Mouse (Mus musculus): ENCODE results near the gene Rbm6. TPM values are rescaled to one million over a fixed set of nuclear protein-coding genes. Genes with fewer than 3 reads are reported as not detected.

Rbm6 gene
- polyA plus RNA-seq, 1 experiment from 2014 or later = 102 TPM

DNA sequence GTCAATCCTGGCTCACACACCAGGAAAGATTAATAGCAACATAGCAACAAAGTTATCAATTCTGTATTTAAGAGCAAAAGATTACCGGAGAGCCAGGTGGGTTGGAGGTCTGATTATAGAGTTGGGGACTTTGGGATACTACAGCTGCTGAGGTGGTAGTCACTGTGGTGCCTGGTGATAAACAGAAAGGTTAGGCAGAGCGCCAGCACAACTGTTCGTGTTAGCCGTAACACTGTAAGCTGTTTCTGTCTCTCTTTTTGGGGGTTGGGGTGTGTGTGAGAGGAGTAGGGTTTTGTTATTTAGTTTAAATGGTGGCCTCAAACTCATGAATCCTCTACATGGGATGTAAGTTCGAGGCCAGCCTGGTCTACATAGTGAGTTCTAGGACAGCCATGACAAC lies 122.7 kb downstream of the Rbm6 start:
- Histone ChIP-seq H3K27me3 (ENCODE audit: control insufficient read depth, insufficient read depth, low read length) (no peaks in the 10 kb centered on the region), H3K4me2 (ENCODE audit: low read depth) (no peak overlapping the region), H3K4me1 (ENCODE audit: control insufficient read depth, insufficient read depth, low read length) (no peaks in the 10 kb centered on the region), H3K27ac (ENCODE audit: low read depth, low read length) (no peak overlapping the region), H3K9me3 (ENCODE audit: control insufficient read depth, low read length) (no peaks in the 10 kb centered on the region), H3K4me3 (ENCODE audit: low read depth, low read length) (no peak overlapping the region), H3K9ac (ENCODE audit: low read length) (no peak overlapping the region), H3K36me3 (ENCODE audit: control insufficient read depth, insufficient read depth, low read length) (peaks cover 63% of the 10 kb centered on the region)
- ATAC-seq (ENCODE audit: insufficient read depth, low FRiP score, low TSS enrichment) (no peak), DNase-seq (ENCODE audit: low spot score) (no peak)
- 99% methylated on average over 5 of the region's 5 CpGs for WGBS

DNA sequence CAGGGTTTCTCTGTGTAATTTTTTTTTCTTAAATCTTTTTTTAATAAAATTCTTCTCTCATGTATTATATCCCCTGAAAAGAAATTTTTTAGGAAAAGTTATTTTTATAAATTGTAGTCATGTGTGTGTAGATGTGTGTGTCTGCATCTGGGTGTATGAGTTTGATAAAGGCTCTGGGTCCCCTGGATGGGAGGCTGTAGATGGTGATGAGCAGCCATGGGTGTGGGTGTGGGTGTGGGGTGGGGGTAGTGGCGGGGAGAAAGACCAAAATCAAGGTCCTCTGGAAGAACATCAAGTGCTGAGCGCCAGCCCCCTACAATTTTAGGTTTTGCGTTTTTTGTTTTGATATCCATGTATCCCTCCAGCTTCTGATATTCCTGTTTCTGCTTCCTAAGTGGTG lies 125.0 kb downstream of the Rbm6 start:
- Histone ChIP-seq H3K9me3 (ENCODE audit: control insufficient read depth, low read length) (no peaks in the 10 kb centered on the region), H3K4me2 (ENCODE audit: low read depth) (no peak overlapping the region), H3K9ac (ENCODE audit: low read length) (no peak overlapping the region), H3K27ac (ENCODE audit: low read depth, low read length) (no peak overlapping the region), H3K27me3 (ENCODE audit: control insufficient read depth, insufficient read depth, low read length) (no peaks in the 10 kb centered on the region), H3K4me3 (ENCODE audit: low read depth, low read length) (no peak overlapping the region), H3K36me3 (ENCODE audit: control insufficient read depth, insufficient read depth, low read length) (peaks cover 71% of the 10 kb centered on the region), H3K4me1 (ENCODE audit: control insufficient read depth, insufficient read depth, low read length) (no peaks in the 10 kb centered on the region)
- WGBS = 98% methylated on average over 3 of the region's 3 CpGs
- ATAC-seq (ENCODE audit: insufficient read depth, low FRiP score, low TSS enrichment) = no peak
- no peak for DNase-seq (ENCODE audit: low spot score)

DNA sequence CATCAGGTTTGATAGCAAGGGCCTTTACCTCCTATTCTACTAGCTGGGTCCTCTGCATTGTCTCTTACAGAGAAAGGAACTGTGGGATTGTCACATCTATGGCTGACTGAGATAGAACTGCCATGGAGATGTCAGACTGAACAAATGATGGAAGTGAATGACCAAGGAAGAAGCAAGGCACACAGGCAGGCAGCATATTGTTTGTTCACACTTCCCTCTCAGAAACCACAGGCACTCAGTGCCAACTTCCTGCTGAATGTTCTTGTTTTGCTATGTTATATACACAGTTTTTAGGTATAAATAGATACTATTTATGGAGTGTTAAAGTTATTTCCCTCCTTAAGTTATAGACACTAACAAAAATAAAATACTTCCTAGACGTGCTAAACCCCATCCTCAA lies 125.7 kb downstream of the Rbm6 start:
- Histone ChIP-seq H3K36me3 (ENCODE audit: control insufficient read depth, insufficient read depth, low read length) (peaks cover 70% of the 10 kb centered on the region), H3K4me2 (ENCODE audit: low read depth) (no peak overlapping the region), H3K27me3 (ENCODE audit: control insufficient read depth, insufficient read depth, low read length) (no peaks in the 10 kb centered on the region), H3K4me1 (ENCODE audit: control insufficient read depth, insufficient read depth, low read length) (no peaks in the 10 kb centered on the region), H3K27ac (ENCODE audit: low read depth, low read length) (no peak overlapping the region), H3K4me3 (ENCODE audit: low read depth, low read length) (no peak overlapping the region), H3K9ac (ENCODE audit: low read length) (no peak overlapping the region), H3K9me3 (ENCODE audit: control insufficient read depth, low read length) (no peaks in the 10 kb centered on the region)
- ATAC-seq (ENCODE audit: insufficient read depth, low FRiP score, low TSS enrichment) (no peak), DNase-seq (ENCODE audit: low spot score) (no peak)
- WGBS = 90% methylated on average over 1 of the region's 1 CpGs

DNA sequence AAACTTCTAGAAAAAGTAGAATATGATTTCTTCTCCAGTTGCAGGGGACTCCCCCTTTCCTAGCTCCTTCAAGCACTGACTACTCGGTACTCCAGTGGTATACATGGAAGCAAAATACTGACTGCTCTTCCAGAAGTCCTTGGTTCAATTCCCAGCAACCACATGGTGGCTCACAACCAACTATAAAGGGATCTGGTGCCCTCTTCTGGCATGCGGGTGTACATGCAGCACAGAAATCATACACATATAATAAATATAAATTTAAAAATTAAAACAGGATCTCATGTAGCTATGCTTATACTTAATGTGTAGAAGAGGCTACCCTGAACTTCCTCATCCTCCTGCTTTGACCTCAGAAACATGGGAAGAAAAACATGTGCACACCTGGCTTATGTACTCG lies 126.4 kb downstream of the Rbm6 start:
- WGBS = 93% methylated on average over 3 of the region's 3 CpGs
- H3K36me3 ChIP-seq (ENCODE audit: control insufficient read depth, insufficient read depth, low read length) = peaks cover 69% of the 10 kb centered on the region
- no peaks in the 10 kb centered on the region for H3K27me3 ChIP-seq (ENCODE audit: control insufficient read depth, insufficient read depth, low read length)
- H3K9me3 ChIP-seq (ENCODE audit: control insufficient read depth, low read length) = no peaks in the 10 kb centered on the region
- H3K9ac ChIP-seq (ENCODE audit: low read length) = no peak overlapping the region
- DNase-seq (ENCODE audit: low spot score) (no peak), ATAC-seq (ENCODE audit: insufficient read depth, low FRiP score, low TSS enrichment) (no peak)
- H3K4me1 ChIP-seq (ENCODE audit: control insufficient read depth, insufficient read depth, low read length) = no peaks in the 10 kb centered on the region
- H3K4me3 ChIP-seq (ENCODE audit: low read depth, low read length) = no peak overlapping the region
- no peak overlapping the region for H3K27ac ChIP-seq (ENCODE audit: low read depth, low read length)
- H3K4me2 ChIP-seq (ENCODE audit: low read depth) = no peak overlapping the region

GRCm38 (mm10) chr9:107744061-107744460 lies 129.0 kb downstream of the Rbm6 start:
- H3K4me3 ChIP-seq (ENCODE audit: low read depth, low read length) = no peak overlapping the region
- DNase-seq (ENCODE audit: low spot score) (no peak), ATAC-seq (ENCODE audit: insufficient read depth, low FRiP score, low TSS enrichment) (no peak)
- no peaks in the 10 kb centered on the region for H3K9me3 ChIP-seq (ENCODE audit: control insufficient read depth, low read length)
- H3K4me2 ChIP-seq (ENCODE audit: low read depth) = no peak overlapping the region
- no peaks in the 10 kb centered on the region for H3K27me3 ChIP-seq (ENCODE audit: control insufficient read depth, insufficient read depth, low read length)
- no peak overlapping the region for H3K9ac ChIP-seq (ENCODE audit: low read length)
- H3K36me3 ChIP-seq (ENCODE audit: control insufficient read depth, insufficient read depth, low read length) = peaks cover 58% of the 10 kb centered on the region
- H3K4me1 ChIP-seq (ENCODE audit: control insufficient read depth, insufficient read depth, low read length) = no peaks in the 10 kb centered on the region
- WGBS = 91% methylated on average over 6 of the region's 6 CpGs
- H3K27ac ChIP-seq (ENCODE audit: low read depth, low read length) = no peak overlapping the region

DNA sequence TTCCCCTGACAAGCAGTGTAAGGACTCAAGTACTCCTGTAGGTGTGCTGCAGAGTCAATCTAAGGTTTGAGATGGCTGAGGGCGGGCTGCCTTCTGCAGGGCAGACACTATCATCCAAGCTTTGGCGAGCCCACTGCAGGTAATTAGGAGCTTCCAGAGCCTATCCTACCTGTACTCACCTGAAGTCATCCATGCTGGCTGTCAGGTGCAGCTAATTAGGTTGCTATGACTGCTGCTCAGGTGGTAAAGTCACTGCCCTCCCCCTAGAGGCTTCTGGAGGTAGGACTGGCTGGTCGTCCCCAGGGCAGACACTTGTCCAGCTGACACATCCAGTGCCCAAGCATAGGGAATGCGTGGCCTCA lies 134.2 kb downstream of the Rbm6 start:
- ATAC-seq (ENCODE audit: insufficient read depth, low FRiP score, low TSS enrichment) (no peak), DNase-seq (ENCODE audit: low spot score) (peak; percentile 52)
- Histone ChIP-seq H3K36me3 (ENCODE audit: control insufficient read depth, insufficient read depth, low read length) (peaks cover 23% of the 10 kb centered on the region), H3K9me3 (ENCODE audit: control insufficient read depth, low read length) (no peaks in the 10 kb centered on the region), H3K27ac (ENCODE audit: low read depth, low read length) (no peak overlapping the region), H3K4me2 (ENCODE audit: low read depth) (no peak overlapping the region), H3K4me1 (ENCODE audit: control insufficient read depth, insufficient read depth, low read length) (peaks cover 24% of the 10 kb centered on the region), H3K9ac (ENCODE audit: low read length) (no peak overlapping the region), H3K4me3 (ENCODE audit: low read depth, low read length) (no peak overlapping the region), H3K27me3 (ENCODE audit: control insufficient read depth, insufficient read depth, low read length) (peaks cover 13% of the 10 kb centered on the region)
- 47% methylated on average over 4 of the region's 4 CpGs for WGBS

DNA sequence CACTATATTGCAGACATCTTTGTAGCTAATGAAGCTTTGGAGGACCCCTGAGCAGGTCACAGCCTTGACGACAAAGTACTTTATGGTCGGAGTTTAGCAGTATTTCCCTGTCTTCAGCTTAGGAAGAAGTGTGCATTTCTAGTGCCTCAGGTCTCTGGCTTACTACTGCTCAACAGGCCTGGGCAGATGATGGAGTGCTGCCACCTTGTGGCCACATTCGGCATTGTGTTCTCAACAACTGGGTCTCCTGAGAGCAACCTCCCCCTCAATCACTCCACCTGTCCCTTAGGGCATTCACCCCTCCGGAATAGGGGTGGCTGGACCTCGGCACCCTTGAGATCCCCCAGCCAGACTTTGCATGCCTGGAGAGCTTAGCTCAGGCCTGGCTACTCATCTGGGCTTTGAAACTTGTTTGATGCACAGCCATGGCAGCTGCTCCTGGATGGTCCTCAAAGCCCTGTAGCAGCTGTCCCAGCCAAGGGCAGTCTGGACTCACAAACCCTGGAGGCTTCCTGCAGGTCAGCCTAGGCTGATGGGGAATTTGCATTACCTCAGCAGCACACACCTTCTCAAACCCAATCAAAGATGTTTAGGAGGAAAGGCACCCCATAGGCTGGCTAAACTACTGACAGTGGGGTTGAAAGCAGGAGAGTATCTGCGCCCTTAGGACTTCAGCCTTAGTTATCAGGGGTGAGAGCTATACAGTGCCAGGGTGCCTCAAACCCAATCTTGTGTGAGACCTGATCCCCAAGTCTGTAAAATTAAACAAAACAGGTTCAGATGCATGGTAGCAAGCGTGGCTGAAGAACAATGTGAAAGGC lies 134.8 kb downstream of the Rbm6 start:
- Histone ChIP-seq H3K4me1 (ENCODE audit: control insufficient read depth, insufficient read depth, low read length) (peaks cover 24% of the 10 kb centered on the region), H3K9ac (ENCODE audit: low read length) (no peak overlapping the region), H3K27me3 (ENCODE audit: control insufficient read depth, insufficient read depth, low read length) (peaks cover 13% of the 10 kb centered on the region), H3K27ac (ENCODE audit: low read depth, low read length) (peak overlapping the region; percentile 21; the same call in 1 of the 2 replicates), H3K36me3 (ENCODE audit: control insufficient read depth, insufficient read depth, low read length) (peaks cover 19% of the 10 kb centered on the region), H3K4me2 (ENCODE audit: low read depth) (no peak overlapping the region), H3K9me3 (ENCODE audit: control insufficient read depth, low read length) (no peaks in the 10 kb centered on the region), H3K4me3 (ENCODE audit: low read depth, low read length) (no peak overlapping the region)
- 21% methylated on average over 7 of the region's 7 CpGs for WGBS
- ATAC-seq (ENCODE audit: insufficient read depth, low FRiP score, low TSS enrichment) (peak; percentile 61), DNase-seq (ENCODE audit: low spot score) (peak; percentile 88)

DNA sequence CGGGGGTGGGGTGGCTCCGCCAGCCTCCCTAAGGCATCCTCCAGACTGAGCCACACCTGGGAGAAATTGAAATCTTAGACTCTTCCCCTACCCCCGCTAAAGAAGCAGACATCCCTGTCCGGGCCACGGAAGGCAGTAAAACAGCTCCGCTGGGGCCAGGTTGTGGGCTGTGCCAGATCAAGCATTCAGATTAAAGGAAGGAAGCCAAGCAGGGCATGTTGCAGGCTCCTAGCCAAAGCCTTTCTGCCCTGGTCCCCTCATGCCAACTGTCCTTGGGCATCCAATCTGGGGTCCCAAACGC lies 136.9 kb downstream of the Rbm6 start:
- no peaks in the 10 kb centered on the region for H3K9me3 ChIP-seq (ENCODE audit: control insufficient read depth, low read length)
- 2% methylated on average over 7 of the region's 7 CpGs for WGBS
- ATAC-seq (ENCODE audit: insufficient read depth, low FRiP score, low TSS enrichment) (no peak), DNase-seq (ENCODE audit: low spot score) (peak; percentile 44)
- no peak overlapping the region for H3K27ac ChIP-seq (ENCODE audit: low read depth, low read length)
- H3K36me3 ChIP-seq (ENCODE audit: control insufficient read depth, insufficient read depth, low read length) = peaks cover 7% of the 10 kb centered on the region
- peak overlapping the region; percentile 22; the same call in 1 of the 2 replicates for H3K9ac ChIP-seq (ENCODE audit: low read length)
- no peak overlapping the region for H3K4me3 ChIP-seq (ENCODE audit: low read depth, low read length)
- peaks cover 24% of the 10 kb centered on the region for H3K4me1 ChIP-seq (ENCODE audit: control insufficient read depth, insufficient read depth, low read length)
- peak overlapping the region; percentile 32 for H3K4me2 ChIP-seq (ENCODE audit: low read depth)
- H3K27me3 ChIP-seq (ENCODE audit: control insufficient read depth, insufficient read depth, low read length) = peaks cover 13% of the 10 kb centered on the region

Measured in neural tube, embryonic 11.5 days (tissue).